Mouse (Mus musculus) retina, postnatal 7 days (tissue): ENCODE data around the gene Sgca.

Experiments used
- DNase-seq: peaks from one replicate; pipeline ENCODE4 v3.0.0-alpha.2; 2012; ENCODE audit warnings: low read depth, low spot score

Sgca gene

DNA sequence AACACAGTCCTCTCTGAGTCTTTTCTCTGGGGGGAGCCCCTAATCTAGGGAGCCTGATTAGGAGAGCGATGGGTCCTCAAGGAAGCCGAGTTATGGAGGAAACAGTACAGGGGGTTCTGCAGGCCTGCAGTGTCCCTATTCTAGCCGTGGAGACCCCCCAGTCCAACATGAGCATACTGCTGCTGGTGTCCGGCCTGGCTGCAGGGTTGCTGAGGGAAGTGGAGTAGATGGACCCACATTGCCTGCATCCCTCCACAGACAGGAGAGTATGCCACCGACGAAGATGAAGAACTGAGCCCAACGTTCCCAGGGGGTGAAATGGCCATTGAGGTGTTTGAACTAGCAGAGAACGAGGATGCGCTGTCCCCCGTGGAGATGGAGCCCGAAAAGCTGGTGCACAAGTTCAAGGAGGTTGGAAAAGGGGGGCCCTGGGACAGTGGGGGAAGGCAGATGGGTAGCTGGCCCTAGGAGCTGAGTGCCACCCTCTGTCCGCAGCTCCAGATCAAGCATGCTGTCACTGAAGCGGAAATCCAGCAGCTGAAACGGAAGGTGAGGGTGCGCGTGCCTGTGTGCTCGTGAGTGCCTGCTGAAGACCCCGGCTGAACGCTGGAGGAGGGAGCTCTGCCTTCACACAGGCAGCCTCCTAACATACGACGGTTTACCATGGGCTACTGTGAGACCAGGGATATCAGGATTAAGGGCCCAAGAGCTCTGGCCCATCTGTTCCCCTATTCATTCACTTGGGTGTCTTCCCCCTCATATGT, 25.6 kb upstream of the Sgca start:
- no peak for DNase-seq

DNA sequence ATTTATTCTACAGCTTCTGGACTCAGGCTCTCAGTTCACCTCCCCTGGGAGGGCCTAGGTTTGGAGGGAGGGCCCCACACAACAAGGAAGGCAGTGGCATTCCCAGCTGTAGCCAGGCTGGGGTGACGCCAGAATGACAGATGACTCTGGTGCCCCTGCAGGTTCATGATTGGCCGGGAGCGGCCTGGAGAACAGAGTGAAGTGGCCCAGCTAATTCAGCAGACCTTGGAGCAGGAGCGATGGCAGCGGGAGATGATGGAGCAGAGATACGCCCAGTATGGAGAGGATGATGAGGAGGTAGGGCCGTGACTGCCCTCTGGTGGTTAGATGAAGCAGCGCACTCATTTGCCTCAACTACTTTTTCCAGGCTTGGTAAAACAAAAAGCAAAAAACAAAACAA, 24.9 kb upstream of the Sgca start:
- no peak for DNase-seq

DNA sequence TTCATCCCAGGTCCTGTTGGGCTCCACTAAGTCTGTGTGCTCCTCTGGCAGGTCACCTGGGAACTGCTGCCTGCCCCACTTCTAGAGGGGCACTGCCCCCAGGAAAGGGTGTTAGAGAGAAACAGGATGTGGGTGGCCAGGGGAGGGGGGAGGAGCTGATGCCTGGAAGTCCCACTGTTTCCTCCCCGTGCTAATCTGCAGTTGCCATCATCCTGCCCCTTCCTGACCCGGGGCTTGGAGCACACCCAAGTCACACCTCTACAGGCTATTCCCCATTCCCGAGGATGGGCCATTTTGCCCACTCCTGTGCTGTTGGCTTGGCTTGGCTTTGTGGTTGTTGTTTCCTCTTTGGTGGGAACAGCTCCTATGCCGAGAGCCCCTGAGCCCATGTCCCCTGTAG, 24.4 kb upstream of the Sgca start:
- no peak for DNase-seq

DNA sequence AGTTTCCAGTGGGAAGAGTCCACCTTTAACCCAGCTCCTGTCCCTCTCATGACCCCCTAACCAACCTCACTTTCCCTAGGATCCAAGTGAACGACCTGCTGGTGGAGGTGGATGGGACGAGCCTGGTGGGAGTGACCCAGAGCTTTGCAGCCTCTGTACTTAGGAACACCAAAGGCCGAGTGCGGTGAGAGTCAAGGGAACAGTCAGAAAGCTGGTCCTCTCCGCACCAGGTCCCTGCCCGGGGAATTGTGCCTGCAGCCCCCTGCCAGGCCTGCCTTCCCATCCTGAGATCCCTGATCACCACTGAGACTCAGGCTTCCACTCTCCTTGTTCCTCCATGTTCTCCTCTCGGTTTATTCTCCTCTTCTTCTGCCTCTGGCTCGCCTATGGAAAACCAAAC, 24.0 kb upstream of the Sgca start:
- DNase-seq = no peak

DNA sequence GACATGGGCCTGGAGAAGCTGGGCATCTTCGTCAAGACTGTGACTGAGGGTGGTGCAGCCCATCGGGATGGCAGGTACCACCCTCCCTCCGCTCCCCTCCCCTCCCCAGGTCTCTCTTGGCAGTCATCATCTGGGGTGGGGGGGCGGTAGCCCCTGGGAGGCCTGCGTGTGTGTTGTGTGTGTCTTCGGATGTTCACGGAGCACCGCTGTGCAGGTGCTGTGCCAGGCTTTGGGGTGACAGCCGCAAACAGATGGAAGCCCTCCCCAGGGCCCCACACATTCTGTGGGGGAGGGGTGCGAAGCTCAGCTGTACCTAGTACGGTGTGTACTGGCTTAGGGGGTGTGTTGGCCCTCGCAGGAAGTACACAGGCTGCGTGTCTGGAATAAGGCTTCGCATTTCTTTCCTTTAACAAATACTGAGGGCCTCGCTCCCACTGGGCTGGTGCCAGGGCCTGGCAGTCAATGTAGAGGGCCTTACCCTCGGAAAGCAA, 22.0 kb upstream of the Sgca start:
- no peak for DNase-seq

DNA sequence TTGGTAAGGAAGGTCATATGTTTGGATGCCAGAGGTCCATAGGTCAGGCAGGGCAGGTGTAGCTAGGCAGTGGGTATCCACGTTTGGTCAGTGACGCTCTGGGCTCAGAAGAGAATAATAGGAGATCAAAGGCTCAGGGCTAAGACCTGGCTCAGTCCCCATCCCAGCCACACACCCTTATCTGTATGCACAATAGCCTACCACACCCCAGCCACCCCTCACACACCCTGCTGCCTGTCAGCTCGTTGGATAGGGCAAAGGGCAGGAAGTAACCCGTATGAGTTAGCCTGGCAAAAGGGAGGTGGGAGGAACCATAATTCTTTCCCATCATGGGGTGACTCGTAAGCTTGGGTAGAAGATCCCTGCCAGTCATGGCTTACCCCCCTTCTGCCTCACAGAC, 21.5 kb upstream of the Sgca start:
- DNase-seq = no peak

DNA sequence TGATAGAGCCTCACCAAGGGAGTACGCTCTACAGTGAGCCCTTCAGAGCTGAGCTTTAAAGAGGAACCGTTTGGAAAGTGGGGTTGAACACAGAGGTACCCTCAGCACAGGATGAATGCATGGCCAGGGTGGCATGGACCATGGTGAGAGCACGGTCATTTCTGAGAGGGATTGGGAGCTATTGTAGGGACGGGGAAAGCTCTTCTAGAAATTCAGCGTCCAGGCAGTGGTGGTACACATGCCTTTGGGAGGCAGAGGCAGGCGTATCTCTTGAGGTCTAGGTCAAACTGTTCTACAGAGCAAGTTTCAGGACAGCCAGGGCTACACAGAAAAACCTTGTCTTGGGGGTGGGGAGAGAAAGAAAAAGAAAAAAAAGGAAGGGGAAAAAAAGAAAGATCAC, 20.9 kb upstream of the Sgca start:
- no peak for DNase-seq

DNA sequence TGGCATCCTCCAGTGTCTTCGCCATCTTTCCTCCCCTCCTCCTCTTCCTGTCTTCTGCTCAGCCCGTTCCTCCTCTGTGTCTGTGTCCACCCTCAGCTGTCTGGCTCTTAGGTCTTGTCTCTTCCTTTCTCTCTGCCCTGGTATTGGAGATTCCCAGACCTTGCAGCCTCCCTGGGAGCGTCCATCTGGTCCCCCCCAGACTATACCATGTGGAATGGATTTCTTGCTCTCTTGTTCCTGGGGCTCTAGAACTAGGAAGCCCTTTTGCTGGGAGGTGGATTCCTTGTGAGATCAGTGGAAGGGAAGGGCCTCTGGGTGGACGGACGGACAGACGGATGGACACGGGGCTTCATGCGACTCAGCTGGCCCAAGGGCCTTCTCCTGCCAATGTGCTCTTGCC, 20.0 kb upstream of the Sgca start:
- DNase-seq = no peak

DNA sequence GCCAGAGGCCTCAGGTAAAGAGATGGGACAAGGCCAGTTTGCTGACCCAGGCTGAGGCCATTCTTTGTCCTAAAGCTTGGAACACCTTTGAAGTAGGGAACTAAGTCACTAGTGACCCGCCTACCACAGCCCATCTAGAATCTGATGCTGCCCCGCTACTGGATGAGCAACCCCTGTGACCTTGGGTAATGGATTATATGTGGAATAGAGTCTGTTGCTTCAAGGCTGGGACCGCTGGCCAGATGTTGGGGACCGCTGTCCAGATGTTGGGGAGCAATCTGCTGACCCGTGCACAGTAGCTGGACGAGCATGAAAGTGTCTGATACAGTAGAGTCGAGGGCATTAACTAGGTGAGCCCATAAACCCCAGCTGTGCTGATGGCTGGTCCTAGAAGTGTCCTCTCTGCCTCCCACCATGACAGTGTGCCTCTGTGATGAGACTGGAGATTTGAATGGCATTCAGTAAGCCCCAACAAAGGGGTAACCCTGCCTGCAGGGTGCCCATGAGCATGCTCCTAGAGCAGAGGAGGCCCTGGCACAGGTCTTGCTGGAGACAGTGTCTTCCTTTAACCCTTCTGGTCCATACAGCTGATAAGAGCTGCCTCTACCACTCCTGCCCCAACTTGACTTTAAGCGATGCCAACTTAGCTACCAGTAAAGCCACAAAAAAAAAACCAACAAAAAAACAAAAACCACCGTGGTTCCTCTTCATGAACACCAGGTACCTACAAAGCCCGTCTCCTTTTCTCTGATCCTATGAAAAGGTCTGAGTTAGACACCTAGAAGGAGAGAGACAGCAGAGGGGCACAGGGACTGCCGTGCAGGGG, 19.0 kb upstream of the Sgca start:
- DNase-seq = no peak

DNA sequence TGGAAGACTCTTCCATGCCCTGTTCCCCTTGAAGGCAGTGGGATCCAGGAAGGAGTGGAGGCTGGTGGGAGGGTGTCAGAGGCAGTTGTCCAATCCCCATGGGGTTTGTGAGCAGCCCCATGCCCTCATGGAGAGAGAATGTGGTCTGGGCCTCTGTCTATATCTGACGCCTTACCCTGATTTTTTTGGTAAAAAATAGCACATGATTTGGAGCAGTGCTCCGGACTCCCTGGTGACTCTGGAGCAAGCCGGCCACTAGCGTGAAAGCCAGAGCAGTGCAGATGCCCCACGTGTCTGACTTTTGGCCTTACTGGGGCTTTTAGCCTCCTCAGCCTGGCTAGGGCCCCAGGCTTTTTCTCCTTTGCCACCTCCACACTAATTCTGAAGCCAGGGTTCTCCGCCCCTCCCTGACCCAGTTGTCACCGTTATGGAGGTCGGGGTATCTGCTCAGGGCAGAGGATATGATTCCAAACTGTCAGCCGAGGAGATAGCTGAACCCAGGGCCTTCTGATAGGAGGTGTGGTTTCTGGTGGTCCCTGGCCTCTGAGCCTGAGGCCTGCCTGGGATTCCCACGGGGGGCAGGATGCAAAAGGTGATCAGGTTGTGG, 18.2 kb upstream of the Sgca start:
- no peak for DNase-seq

DNA sequence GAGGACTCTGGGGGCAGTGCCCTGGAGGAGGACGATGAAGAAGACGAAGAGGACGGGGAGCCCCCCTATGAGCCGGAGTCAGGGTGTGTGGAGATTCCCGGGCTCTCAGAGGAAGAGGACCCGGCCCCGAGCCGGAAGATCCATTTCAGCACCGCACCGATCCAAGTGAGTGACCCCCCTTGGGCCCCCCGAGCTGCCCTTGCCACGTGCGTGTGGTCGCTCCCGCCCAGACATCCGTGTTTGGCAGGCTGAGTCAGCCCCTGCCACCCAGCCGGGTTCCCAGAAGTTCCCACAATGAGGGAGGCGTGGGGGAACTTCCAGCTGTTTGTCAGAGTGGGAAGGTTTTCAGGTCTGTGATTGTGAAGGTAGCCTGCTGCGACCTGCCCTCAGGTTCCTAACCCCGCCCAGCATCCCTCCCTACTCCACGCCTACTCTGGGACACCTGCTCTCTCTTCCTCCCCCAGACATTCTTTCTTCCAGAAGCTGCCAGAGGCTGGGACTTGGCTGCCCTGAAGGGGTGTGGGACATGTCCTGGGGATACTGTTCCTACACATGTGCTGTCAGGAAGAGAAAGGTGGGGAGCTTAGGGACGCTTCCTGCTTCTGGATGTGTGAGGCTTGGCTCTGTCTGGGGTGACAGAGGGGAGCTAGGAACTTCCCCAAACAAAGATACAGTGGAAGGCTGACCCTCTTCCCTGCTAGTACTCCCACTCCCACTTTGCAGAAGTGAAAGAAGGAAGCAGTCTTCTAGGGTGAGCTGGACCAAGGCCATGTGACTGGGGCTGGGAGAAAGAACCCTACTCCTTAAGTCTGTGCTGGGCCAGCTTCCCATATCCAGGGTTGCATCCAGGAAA, 16.9 kb upstream of the Sgca start:
- no peak for DNase-seq

DNA sequence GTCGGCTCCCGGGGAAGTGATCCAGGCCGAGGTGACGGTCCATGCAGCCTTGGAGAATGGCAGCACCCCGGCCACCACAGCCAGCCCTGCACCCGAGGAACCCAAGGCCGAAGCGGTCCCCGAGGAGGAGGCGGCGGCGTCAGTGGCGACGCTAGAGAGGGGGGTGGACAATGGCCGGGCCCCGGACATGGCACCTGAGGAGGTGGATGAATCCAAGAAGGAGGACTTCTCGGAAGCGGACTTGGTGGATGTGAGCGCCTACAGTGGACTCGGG, 16.3 kb upstream of the Sgca start:
- DNase-seq = no peak

DNA sequence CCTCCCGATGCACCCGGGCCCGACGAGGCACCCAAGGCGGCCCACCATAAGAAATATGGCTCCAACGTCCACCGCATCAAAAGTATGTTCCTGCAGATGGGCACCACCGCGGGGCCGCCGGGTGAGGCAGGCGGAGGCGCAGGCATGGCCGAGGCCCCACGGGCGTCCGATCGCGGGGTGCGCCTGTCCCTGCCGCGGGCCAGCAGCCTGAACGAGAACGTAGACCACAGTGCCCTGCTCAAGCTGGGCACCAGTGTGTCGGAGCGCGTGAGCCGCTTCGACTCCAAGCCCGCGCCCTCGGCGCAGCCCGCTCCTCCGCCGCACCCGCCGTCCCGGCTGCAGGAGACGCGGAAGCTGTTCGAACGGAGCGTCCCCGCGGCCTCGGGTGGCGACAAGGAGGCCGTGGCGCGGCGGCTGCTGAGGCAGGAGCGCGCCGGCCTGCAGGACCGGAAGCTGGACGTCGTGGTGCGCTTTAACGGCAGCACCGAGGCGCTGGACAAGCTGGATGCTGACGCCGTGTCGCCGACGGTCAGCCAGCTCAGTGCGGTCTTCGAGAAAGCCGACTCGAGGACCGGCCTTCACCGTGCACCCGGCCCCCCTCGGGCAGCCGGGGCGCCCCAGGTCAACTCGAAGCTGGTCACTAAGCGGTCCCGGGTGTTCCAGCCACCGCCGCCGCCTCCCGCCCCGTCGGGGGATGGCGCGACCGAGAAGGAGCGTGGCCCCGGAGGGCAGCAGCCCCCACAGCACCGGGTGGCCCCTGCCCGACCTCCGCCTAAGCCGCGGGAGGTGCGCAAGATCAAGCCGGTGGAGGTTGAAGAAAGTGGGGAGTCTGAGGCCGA, 15.7 kb upstream of the Sgca start:
- DNase-seq = no peak

DNA sequence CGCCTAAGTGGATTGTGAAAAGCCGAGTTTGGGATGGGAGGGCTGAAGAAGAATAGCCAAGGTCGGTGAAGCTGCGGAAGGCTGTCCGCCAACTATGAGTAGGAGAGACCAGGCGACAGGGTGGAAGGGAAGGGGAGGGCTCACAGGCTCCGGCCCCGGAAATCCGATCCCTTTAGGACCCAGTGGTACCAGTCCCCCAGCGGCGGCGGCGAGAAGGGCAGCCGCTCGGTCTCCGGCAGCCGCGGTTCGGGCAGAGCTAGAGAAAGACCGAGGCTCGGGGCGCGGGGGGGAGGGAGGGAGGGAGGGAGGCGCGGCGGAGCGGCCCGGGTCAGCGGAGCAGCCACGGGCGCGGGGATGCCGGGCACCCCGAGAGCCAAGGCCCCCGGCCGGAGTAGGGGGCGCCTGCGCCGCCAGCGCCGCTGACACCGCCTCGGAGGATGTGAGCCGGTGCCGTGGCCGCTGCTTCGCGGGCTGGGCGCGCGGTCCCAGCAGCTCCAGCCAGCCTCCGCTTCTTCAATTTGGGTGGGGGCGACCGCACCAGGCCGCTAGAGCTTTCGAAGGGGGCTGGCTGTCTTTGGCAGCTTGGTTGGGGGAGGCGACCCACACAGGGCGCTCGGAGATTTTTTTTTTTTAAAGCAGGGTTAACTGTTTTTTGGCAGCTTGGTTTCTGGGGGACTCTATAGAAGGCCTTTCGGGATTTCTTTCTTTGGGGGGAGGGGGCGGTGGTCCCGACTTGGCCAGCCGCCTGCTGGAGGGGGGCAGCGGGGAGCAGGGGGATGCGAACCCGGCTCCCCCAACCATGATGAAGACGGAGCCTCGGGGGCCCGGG, 14.8 kb upstream of the Sgca start, which contains the start of gene Ppp1r9b:
Gene Ppp1r9b, plus strand, starts transcription at position 287 of the 829 bp plus-strand sequence.
- peak; percentile 81 for DNase-seq

DNA sequence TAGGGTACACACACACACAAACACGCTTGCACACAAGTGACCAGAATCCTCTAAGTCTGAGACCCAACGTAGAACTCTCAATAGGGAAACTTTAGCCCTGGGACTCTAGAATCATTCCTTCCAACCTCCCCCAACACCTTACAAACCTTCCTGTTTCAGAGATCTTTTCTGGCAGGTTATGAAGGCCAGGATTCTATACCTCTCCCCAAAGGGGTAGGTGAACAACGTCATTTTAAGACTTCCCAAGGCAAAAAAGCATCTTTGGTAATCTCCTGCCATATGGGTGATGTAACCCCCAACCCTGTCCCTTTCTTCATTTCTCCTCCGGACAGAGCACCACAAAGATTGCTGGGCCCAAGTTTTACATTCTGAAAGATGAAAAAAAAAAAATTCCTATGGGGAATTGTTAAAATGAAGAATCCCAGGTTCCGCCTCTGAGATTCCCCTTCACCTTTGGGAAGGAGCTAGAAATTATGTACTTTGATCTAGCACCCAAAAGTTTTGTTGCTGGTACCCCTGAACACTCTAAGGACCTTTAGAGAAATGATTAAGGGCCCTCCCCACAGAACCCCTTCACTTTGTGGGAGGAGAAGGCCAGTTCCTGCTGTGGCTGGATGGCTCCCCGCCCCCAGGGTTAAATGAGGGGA, 14.1 kb upstream of the Sgca start:
- no peak for DNase-seq

DNA sequence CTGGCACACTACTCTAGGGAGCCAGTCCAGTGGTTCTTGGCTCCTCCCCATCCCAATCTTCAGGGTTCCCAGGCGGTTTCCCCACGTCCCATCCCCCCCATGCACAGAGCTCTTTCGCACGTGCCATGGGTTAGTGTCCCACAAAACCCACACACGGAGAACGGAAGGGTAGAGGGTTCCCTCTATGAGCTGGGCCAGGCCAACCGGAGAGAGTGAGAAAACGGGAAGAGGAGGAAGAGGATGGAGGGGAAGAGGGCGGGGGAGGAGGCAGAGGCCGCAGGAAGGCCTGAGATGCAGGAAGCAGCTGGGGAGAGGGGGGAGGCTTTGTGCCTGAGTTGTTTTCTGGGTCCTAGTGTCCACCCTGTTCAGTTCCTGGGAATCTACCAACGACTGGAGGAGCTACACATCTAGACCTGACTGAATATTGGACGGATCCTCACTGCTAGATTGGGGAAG, 13.5 kb upstream of the Sgca start:
- peak; percentile 80 for DNase-seq

DNA sequence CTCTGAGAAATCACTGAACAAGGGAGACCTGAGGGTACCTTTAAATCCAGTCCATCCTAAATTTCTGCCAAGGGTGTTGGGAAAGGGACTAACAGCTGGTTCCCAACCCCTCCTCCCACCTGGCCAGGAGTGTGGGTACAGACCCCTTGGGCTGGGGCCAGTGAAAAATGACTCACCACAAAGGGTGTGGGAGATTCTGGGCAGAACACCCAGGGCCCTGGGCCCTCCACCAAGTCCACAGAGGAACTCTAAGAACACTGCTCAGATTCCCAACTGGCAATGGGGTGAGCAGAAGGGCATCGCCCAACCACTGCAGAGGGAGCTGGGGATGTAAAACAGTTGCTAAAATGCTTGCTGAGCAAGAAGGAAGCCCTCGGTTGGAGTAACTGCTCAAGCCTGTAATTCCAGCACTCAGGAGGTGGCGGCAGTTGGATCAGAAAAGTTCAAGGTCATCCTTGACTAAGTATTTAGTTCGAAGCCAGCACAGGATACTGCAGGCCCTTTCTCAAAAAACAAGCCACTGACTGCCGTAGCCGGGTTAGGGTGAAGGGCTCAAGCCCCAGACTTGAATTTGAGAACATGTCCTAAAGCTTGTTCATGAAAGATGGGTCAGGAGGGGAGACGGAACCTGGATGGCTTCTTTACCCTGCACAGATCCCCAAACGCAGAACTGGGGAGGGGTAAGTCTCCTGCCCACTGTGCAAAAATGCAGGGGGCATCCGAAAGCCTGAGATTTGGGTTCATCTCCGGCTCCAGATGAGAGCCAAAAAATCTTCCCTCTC, 12.8 kb upstream of the Sgca start:
- DNase-seq = no peak

DNA sequence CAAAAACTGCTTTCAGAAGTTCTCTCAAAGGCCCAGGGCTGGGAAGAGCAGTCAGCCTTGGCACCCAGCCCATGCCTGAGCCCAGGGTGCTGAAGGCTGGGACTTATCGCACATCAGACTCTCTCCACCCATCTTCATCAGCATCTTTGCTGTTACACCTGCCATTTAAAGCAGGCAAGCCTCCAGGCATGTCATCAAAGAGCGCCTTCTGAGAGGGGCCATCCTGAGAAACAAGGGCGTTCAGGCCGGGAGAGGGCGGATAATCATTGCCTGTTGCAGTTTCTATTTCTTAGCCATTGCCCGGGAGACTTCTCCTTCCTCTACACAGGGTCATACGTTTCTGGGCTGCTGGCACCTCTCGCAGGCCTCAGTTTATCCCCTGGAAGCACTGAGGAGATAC, 11.7 kb upstream of the Sgca start:
- no peak for DNase-seq

DNA sequence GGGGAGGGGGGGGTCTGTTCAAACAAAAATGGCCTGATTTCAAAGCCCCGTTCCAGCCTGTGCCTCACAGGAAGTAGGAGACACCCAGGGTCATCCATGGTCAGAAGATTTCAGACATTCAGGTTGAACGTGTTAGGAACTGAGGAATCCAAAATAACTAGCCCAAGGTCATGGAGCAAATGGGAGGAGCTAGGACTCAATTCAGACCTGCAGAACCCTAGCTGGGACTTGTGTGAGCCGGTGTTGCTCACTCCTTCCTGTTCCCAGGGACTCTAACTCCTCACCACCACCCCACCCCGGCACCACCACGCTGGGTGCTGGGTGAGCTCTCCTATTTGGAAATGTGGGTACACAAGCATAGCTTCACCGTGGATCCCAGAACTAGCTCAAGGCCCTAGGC, 11.2 kb upstream of the Sgca start:
- DNase-seq = no peak
